Mouse (Mus musculus) layer of hippocampus, postnatal 25 days (tissue): ENCODE data around the gene Ano8. TPM values are rescaled to one million over a fixed set of nuclear protein-coding genes. Genes with fewer than 3 reads are reported as not detected.
A peak's percentile ranks its signal among the peaks of the same experiment; 100 is the strongest.

Experiments used
- DNase-seq, 2 experiments: peaks; one replicate each; pipeline ENCODE4 v3.0.0; 2022; ENCODE audit warnings: mixed read lengths in 2 of 2, low spot score in 1 of 2; ENCODE audit errors: extremely low spot score in 1 of 2
- total RNA-seq, 2 experiments: library from RNA; stranded (reverse); gene quantifications; 2 replicates each; pipeline ENCODE4 v1.2.3; 2021

The Ano8 gene
- total RNA-seq, 2 experiments from 2014 or later, result 53.5 to 58.0 TPM

DNA sequence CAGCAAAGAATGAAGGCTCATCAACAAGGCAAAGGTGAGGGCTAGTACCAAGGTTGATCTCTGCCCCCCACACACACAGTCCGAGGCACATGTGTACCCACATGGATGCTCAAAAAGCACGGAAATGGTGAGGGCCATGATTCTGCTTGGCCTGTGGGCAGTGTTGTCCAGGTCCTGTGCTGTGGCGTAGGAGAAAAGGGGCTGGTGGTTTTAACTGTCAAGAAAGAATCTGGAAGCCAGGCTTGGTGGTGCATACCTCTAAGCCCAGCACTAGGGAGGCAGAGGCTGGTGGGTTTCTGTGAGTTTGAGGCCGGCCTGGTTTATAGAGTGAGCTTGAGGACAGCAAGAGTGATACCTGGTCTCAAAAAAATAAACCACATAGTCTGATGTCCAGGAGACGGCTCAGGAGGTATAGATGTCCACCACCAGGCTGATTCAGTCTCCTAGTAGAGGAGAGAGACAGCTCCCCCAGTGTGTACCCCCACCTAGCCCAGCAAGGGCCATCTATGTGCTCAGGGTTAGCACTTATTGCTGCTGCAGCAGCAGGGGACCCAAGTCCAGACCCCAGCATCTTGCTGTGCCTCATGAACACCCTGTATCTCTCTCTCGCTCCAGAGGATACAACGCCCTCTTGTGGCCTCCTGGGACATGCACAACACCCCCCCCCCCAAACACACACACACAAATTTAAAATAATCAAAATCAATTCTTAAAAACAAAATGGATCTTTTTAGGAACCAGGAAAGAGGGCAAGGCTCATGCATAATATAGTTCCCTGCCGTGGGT is 13.0 kb downstream of the Ano8 start:
- no peak for DNase-seq

DNA sequence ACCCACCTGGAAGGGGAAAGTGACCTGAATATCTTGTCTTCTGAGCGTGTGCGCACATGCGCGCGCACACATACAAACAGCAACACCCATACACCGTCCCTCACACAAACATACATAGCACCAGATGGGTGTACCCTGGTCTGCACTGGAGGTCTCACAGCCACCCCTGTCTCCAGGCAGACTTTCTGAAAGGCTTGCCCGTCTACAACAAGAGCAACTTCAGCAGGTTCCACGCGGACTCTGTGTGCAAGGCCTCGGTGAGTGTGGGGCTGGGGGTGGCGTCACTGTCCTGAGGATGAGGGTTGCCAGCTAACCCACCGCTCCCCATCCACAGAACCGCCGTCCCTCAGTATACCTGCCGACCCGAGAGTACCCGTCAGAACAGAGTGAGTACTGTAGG is 13.9 kb downstream of the Ano8 start:
- DNase-seq, result no peak

DNA sequence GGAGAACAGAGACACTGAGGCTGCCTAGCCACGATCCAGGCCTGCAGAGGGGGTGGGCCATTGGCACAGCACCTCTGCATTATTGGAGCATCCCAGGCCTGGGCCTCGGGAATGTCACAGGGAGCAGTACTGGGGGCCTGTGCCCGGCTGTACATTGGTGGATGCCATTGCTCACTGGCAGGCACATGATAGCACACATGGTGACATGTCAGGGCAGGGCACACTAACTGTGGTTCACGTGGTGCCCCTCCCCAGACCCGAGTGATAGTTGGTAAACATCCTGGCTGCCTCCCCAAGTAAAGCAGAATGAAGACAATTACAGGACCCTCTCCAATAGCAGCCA is 14.9 kb downstream of the Ano8 start:
- no peak for DNase-seq

DNA sequence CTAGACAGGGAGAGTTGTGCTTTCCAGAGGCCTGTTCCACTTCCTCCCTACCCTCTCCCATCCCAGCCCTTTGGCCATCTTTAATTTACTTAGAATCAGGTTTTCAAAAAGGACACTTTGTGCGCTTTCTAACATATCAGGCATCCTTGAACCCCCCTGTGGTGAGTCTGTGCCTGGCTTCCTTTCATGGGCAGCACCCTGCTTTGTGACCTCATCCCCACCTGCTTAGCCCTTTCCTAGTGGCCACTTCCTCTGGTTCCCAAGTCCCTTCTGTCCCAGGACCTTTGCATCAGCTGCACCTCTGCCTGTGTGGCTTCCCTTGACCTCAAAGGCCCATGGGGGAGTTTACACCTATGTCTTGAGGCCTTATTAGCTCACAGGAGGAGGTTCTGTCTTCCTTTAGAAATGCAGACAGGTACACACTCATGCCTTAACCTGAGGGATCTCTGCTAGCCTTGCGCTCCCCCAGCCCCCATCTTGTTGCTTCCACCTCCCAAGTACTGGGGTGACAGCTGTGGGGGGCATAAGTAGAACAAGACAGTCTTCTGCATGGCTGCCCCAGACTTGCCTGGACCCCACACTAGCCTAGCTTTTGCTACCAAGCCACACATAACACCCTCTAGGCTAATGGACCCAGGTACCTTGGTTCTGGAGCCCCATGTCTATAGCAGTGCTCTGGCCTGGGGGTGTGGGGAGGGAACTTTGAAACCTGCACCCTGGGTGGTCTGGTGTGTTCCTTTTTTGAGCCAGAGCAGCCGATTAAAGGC is 15.4 kb downstream of the Ano8 start:
- DNase-seq, result no peak

DNA sequence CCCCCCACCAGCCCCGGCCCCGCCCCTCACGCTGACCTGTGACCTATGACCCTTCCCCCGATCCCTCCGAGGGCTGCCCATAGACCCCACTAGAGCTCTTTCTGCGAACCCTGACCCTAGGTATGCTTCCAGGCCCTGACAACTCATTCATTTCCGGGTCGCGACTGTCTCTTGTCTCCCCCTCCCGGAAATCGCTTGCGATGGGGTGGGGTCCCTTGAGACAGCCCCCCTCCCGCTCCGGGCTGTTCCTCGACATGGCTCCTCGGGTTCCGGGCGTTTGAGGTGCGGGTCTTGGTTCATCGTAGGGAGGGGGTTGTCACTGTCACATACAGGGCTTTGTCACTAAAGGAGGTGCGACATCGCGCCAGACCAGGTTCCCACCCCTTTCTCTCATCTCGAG is 16.4 kb downstream of the Ano8 start:
- DNase-seq, result no peak

DNA sequence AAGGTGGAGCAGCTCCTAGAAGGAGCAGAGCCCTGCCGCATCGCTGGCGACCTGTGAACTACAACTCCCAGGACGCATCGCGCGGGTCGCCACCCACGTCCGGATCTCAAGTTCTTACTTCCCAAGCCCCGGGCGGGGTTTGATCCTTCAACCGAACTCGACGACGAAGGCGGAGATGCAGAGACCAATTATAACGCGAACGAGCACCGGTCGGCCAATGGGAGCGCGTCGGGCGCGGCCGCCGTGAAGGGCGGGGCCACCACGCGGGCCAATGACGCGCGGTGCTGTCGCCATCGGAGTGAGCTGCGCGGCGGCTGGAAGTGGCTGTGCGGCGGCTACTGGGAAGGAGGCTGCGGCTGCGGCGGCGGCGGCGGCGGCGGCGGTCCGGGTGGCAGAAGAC is 16.8 kb downstream of the Ano8 start, which contains the start of gene Dda1:
Dda1 (plus strand) TSS at position 284 of the 400 bp plus-strand sequence.
- peak; percentile 88 to 89 for DNase-seq

DNA sequence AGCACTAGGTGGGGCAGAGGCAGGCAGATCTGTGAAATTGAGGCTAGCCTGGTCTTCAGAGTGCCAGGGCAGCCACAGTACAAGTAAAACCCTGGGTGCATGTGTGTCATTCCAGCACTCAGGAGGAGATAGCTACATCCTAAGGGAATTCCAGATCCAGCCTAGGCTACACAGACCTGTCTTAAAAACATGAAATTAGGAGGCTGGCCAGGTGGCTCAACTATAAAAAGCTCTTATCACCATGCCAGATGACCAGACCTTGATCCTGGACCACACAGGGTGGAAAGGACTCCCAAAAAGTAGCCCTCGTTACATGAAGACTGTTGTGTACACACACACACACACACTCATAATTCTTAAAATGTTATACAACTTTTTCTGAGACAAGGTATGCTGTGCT is 17.8 kb downstream of the Ano8 start:
- no peak for DNase-seq

DNA sequence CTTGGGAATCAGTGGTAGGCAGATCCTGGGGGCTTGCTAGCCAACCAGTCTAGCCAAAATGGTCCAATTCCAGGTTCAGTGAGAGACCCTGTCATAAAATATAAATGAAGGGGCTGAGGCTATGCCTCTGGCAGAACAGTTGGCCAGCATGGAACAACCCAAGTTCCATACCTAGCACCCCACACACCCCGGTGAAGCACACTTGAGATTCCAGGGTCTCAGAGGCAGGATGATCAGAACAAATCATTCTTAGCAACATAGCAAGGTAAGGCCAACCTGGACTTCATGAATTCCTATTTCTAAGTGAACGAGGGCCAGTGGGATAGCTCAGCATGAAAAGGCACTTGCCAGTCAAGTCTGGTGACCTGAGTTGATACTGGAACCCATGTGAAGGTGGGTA is 18.6 kb downstream of the Ano8 start:
- DNase-seq, result no peak

DNA sequence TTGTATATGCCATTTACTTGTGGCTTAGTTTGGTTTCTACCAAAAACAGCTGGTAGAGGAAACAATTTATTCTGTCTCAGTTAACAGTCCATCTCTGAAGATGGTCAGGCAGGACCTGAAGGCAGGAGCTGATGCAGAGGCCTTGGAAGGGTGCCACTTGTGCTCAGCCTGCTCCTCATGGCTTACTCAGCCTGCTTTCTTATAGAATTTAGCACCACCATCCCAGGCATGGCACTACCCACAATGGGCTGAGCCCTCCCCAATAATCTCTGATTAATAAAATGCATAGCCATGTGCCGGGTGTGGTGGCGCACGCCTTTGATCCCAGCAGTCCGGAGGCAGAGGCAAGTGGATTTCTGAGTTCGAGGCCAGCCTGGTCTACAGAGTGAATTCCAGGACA is 19.6 kb downstream of the Ano8 start:
- DNase-seq, result no peak

DNA sequence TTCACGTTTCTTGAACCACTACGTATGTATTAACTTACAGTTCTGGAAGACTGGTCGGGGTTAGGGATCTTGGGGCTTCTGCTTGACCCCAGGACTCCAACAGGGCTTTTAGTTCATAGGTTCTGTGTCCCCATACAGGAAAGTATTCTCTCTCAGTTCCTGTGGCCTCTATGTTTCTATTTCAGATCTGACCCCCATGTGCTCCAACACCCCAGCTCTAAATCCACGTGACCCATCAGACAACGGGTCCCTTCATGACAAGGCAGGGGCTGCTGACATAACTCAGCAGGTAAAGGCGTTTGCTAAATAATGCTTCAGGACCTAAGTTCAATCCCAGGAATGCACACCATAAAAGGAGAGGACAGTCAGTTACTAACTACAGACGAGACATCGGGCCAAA is 20.0 kb downstream of the Ano8 start:
- no peak for DNase-seq

DNA sequence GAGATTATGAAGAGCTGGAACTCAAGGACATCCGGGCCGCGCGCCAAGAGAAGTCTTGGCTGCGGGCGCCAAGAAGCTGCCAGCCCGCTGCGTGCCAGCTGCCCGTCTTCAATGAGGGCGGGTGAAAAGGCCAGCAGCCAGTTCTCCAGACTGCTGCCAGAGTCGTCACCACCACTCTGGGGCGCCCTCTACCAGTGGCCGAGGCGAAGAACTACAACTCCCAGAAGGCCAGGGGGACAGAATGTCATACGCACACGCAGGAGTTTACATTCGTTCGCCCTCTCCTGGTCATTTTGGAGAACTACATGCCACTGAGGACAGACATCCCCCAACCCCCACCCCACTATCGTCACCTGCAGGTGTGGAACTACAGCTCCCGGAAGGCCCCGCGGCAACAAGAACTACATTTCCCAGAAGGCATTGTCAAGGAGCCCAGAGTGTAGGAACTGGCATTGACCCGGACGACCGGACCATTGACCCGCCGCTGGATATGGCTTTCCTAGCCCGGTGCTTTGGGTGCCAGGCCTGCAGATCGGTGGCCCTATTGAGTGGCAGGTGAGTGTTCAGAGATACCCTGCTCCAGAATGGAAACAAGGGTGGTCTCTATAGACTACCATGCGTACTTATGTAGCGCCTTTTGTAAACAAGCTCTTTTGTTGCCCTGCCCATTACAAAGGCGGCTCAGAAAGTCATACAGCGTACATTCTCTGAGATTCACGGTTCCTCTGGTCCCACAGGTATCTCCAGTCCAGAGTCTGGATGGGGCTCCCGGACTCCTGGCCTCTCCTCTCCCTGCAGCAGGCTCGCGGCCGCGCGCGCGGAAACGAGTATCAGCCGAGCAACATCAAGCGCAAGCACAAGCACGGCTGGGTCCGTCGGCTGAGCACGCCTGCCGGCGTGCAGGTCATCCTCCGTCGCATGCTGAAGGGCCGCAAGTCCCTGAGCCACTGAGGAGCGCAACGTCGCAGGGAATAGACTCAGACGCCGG is 21.0 kb downstream of the Ano8 start, which contains the start of gene Mrpl34:
Mrpl34 (plus strand) TSS at position 447 of the 988 bp plus-strand sequence.
- DNase-seq, result peak; percentile 95 to 96

DNA sequence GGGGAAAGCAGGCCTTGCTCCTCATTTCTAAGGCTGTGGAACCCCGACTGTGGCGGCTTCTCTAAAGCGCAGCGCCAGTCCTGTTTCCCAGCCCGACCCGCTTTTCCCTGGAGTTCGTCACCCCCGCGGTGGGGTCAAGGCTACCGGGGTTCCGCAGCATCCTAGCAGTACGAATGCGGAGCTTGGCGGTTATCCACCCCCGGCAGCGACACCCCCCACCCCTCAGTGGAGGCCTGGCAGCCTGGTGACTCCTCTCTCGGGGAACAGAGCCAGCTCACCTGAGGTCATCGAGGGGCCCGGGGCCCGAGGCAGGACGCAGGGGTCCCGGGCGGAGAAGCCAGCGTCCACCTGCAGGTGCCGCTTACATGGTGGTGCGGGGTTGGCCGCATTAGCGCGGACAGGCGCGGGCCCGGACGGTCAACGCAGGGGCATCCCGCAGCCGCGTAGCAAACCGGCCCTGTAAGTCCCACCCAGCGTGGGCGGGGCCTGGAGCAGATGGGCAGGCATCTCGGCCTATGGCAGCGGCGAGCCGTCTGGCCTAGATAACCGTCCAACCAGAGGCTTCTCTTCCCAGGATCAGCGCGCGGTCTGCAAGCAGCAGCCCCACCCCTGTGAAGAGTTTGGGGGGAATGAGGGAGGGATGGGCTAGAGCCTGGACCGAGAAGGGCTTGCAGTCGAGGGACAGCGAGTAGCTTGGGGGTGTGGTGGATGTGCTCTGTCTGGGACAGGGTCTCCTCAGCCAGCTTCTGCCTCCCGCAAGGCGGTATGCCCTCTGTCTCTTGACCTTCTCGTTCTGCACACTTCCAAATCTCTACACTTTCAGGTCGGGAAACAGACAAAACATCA is 22.4 kb downstream of the Ano8 start, which contains the start of gene Abhd8:
Abhd8 (minus strand) TSS at position 468 of the 846 bp plus-strand sequence.
- DNase-seq, result peak; percentile 98 to 99

DNA sequence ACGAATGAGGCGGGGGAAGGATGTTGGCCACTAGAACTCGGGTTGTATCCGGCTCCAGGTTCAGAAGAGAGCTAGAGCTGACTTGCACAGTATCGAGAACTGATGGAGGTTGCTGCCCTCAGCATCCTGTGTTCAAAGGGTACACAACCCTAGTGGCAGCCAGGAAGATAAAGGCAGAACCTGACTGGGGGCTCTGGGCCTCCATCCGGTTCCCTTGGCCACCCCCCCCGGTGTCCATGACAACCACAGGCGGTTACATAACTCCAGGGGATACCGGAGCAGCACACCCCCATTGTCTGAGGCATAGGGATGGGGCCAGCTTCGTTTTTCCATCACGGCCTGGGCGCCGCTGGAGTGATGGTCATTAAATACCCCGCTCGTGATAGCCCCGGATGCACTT is 23.0 kb downstream of the Ano8 start:
- DNase-seq, result peak in 1 of 2 experiments; percentile 55

DNA sequence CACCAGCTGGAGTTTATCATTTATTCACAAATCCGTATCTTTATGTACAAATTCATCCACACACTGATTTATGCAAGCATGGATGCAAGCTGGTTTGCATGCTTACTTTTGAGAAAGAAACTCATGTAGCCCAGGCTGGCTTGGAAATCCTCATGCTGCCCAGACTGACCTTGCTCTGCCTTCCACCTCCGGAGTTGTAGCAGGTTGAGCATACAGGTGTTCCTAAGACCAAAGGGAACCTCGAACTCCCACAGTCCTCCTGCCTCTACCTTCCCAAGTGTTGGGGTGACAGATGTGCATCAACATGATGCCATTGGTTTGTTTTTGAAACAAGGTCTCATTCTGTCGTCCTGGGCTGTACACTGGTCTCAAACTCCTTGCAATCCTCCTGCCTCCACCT is 23.6 kb downstream of the Ano8 start:
- no peak for DNase-seq

DNA sequence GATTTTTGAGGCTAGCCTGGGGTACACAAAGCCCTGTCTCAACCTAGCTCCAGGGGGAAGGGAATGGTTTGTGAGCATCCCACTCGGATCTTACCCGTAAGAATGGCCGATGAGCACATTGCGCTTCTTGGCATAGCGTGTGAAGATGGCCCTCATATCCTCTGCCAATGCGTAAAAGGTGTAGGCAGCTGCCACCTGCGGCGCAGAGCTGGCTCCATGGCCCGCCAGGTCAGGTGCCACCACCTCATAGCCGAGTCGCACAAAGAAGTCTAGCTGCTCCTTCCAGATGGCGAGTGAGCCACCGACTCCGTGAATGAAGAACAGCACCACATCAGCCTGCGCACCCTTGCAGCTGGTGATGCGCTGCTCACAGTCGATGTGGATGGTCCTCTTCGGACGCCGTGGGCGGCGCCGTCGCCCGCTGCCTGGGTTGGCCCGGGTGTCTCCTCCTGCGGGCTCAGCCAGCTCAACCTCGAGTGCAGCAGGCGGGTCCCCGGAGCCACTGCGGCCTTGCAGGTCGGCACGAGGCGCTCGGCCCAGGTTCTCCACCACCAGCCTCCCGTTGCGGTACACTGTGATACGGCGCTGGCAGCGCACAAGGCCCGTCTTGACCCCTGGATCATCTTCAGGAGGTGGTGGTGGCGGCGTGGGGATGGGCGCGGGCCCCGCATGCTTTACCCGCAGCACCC is 24.5 kb downstream of the Ano8 start:
- DNase-seq, result no peak

DNA sequence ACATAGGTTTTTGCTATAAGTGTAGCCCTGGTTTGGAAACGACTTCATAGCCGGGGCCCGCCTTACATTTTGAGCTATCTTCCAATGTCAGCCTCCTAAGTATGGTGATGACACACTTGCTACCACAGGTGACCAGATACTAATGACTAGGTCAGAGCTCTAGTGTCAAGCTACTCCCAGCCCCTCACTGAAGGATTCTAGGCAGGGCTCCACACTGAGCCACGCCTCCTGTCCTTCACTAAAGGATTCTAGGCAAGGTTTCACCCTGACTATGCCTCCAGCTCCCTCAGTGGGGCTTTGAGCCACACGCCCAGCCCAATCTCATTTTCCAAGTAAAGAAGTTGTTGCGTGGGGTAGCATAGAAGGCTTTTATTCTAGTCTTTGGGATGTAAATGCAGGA is 25.0 kb downstream of the Ano8 start:
- no peak for DNase-seq

DNA sequence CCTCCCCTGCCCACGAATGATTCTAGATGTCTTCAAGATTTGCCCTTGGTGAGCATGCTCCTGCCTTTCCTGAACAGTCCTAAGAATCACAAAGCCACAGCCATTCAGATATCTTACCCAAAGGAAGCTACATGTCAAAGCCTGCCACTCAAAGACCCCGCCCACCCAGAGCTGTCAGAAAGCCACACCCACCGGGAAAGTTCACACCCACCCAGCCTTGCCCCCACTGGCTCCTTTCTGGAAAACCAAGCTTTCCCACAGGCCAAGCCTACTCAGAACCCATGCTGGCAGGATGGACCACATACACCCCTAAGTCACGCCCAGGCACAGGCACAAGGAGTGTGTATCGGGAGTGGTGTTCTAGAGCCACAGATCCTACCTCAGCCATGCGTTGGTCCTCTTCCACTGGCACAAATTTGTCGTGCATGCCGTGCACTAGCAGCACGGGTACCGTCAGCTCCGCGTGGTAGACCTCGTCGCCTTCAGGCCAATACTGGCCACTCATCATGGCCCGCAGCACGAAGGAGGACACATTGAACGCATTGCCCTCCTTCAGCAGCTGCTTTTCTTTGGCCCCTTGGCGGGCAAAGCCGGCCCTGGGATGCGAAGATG is 28.0 kb downstream of the Ano8 start:
- DNase-seq, result no peak

DNA sequence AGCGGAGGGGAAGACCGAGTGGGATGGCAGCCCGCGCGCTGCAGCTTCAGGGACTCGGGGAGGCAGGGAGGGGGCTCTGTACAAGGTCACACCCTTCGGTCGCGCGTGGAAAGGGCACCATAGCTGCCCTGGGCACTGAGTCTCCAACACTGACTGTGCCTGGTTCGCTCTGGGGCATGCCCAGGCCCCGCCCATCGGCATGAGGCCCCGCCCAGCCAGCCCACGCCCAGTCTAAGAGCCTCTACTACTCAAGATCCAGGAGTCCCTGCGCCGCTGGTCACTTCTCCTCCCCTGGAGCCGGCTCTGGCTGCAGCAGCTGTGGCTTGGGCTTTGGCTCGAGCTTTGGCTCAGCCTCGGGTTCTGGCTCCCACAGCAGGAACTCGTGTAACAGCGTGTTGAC is 28.9 kb downstream of the Ano8 start:
- no peak for DNase-seq

DNA sequence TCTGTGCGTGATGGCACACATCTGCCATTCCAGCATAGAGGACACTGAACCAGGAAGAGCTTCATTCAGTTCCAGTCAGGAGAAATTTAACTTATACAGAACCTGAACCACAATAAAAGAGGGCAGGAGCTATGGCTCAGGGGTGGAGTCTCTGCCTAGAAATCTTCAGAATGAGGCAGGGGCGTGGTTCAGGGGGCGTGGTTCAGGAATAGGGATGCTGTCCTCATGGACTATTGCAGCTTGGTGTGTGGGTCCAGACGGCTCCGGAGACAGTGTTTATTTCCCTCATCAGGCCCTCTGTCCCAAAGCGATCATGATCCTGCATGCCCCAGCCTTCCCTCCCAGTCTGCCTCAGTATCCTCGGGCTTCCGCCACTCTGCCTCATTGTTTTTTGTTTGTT is 31.1 kb downstream of the Ano8 start:
- DNase-seq, result no peak
